Mouse (Mus musculus) heart, embryonic 15.5 days (tissue): ENCODE results near the gene Socs3. TPM values are rescaled to one million over a fixed set of nuclear protein-coding genes. Genes with fewer than 3 reads are reported as not detected.

ENCODE experiments used
- ATAC-seq: fragments of 200-750 bp; cut with Nextera tagmentation; replicated peaks from 2 replicates; pipeline ENCODE4 v1.8.0; 2017; ENCODE audit warnings: low read depth, moderate TSS enrichment; ENCODE audit not compliant: insufficient number of reproducible peaks, insufficient read depth, low FRiP score
- H3K27ac ChIP-seq: fragments of 300-500 bp; sonication (generic); 2 replicates; pipeline ENCODE4 v1.5.1; 2015; ENCODE audit warnings: mild to moderate bottlenecking, inconsistent platforms
- H3K27me3 ChIP-seq: fragments of 300-500 bp; sonication (generic); 2 replicates; pipeline ENCODE4 v1.6.1; 2015; ENCODE audit warnings: inconsistent platforms
- H3K36me3 ChIP-seq: fragments of 300-500 bp; sonication (generic); 2 replicates; pipeline ENCODE4 v1.6.1; 2015; ENCODE audit warnings: mild to moderate bottlenecking, inconsistent platforms
- H3K4me1 ChIP-seq: fragments of 300-500 bp; sonication (generic); replicated peaks from 2 replicates; pipeline ENCODE4 v1.6.1; 2015; ENCODE audit warnings: inconsistent platforms
- H3K4me2 ChIP-seq: fragments of 300-500 bp; sonication (generic); 2 replicates; pipeline ENCODE4 v1.6.1; 2015; ENCODE audit warnings: inconsistent platforms, mild to moderate bottlenecking, moderate library complexity
- H3K4me3 ChIP-seq: fragments of 300-500 bp; sonication (generic); 2 replicates; pipeline ENCODE4 v1.5.1; 2015; ENCODE audit warnings: mild to moderate bottlenecking, inconsistent platforms
- H3K9ac ChIP-seq: fragments of 300-500 bp; sonication (generic); 2 replicates; pipeline ENCODE4 v1.6.1; 2015; ENCODE audit warnings: mild to moderate bottlenecking, inconsistent platforms
- H3K9me3 ChIP-seq: fragments of 300-500 bp; sonication (generic); replicated peaks from 2 replicates; pipeline ENCODE4 v1.6.1; 2016; ENCODE audit warnings: inconsistent platforms
- WGBS: fragments of 180-500 bp; shearing (Covaris S2); methylation state at CpG from one replicate; pipeline ENCODE4 v1.1.7; 2015; ENCODE audit warnings: mixed read lengths; 5-methylcytosine and 5-hydroxymethylcytosine counted together
- polyA plus RNA-seq: library from polyadenylated mRNA; unstranded; fragments of >200 nt; fragmentation: Nextera tagmentation; extraction: Ambion mirVana; gene quantifications from 2 replicates; pipeline ENCODE4 v1.2.1, GENCODE M21; 2015

Gene Socs3
- polyA plus RNA-seq, 1 experiment from 2014 or later, result 6.7 TPM

DNA sequence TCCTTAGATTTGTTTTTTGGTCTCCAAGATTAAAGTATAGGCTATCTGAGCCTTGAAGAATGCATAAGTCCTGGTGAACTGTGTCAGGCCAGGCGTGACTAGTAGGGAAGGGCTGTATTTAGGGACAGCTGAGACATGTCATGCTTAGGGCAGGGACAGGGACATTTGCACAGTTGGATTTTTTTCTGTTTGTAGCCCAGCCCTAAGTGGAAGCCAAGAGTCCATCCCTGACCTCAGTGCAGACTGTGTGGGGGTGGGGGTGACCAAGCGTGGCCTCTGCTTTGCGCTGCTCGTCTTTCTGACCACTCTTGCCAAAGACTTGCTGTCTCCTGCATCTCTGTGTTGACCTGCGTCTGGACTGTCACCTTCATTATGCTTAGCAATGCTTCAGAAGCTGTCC lies 34.4 kb upstream of the Socs3 start:
- Histone ChIP-seq H3K4me3 (no peak overlapping the region), H3K27ac (peak overlapping the region; percentile 15), H3K9ac (no peak overlapping the region), H3K36me3 (peaks cover 49% of the 10 kb centered on the region), H3K27me3 (no peaks in the 10 kb centered on the region), H3K9me3 (no peaks in the 10 kb centered on the region), H3K4me1 (peaks cover 49% of the 10 kb centered on the region), H3K4me2 (no peak overlapping the region)
- WGBS, result 72% methylated on average over 5 of the region's 5 CpGs
- ATAC-seq, result no peak

DNA sequence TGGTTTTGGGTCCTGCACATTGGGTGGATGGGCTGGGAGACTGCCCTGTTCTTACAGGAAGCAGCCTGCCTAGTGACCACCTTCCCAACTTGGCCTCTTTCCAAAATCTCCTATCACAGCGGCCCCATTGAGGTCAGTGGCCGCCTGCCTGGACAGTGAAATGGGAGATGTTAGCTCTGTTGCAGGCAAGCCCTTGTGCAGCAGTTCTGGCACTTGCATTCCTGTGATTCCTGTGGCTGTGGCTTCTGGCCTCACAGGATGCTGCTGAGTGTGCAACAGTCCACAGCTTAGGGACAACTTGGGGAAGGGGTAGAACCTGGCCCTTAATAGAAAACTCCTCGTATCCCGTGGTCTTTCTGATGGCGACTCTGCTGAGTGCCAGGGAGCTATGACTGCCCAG lies 33.9 kb upstream of the Socs3 start:
- Histone ChIP-seq H3K9ac (no peak overlapping the region), H3K9me3 (no peaks in the 10 kb centered on the region), H3K4me2 (no peak overlapping the region), H3K4me1 (peaks cover 49% of the 10 kb centered on the region), H3K36me3 (peaks cover 49% of the 10 kb centered on the region), H3K27me3 (no peaks in the 10 kb centered on the region), H3K4me3 (no peak overlapping the region), H3K27ac (peak overlapping the region; percentile 15; the same call in 1 of the 2 replicates)
- 32% methylated on average over 5 of the region's 5 CpGs for WGBS
- ATAC-seq, result no peak

DNA sequence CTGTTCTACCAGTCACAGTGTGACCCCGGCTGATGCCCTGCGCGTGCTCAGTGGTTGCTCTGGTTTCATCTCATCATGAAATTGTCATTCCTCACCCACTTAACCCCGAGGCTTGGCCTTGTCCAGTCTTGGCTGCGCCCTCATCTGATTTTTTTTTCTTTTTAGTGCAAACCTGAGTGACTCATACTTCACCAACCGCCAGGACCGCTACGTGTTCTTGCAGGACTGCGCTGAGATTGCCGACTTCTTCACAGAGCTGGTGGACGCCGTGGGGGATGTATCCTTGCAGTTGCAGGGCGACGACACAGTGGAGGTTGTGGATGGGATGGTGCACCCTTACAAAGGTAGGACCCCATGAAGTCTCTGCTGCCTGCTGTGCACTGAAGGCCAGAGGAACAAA lies 33.3 kb upstream of the Socs3 start:
- H3K9me3 ChIP-seq, result no peaks in the 10 kb centered on the region
- WGBS, result 78% methylated on average over 14 of the region's 14 CpGs
- no peaks in the 10 kb centered on the region for H3K27me3 ChIP-seq
- no peak for ATAC-seq
- H3K4me3 ChIP-seq, result no peak overlapping the region
- peaks cover 49% of the 10 kb centered on the region for H3K4me1 ChIP-seq
- H3K9ac ChIP-seq, result no peak overlapping the region
- H3K27ac ChIP-seq, result no peak overlapping the region
- peaks cover 49% of the 10 kb centered on the region for H3K36me3 ChIP-seq
- H3K4me2 ChIP-seq, result no peak overlapping the region

DNA sequence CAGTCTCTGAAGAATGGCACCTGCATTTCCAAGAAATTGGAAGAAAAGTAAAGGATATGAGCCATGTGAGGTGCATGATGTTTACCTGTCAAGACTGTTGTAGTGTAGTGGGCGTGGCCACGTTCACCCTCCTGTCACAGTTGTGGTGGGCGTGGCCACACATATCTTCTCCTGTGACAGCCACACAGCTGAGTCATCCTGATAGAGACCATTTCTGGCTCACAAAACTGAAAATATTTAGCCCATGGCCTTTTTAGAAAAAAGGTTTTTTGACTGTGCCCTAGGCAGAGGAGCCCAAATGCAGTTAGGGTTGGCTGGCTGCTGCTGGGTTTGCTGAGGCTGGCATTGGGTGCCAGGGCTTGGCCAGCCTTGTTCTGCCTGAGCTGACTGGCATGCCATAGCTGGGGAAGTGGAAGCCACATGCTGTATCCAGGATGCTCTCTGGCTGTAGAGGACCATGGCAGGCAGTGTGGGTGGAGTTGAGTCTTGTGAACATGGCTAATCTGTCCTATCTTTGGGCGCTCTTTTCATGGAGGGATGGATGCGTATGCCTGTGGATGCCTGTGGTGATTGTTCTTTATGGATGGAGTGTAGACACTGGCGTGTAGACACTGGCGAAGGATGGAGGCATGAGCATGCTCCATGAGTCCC lies 30.8 kb upstream of the Socs3 start:
- no peak for ATAC-seq
- Histone ChIP-seq H3K27me3 (no peaks in the 10 kb centered on the region), H3K9ac (no peak overlapping the region), H3K27ac (peak overlapping the region; percentile 35; the same call in 1 of the 2 replicates), H3K9me3 (no peaks in the 10 kb centered on the region), H3K4me2 (no peak overlapping the region), H3K4me3 (no peak overlapping the region), H3K4me1 (peaks cover 46% of the 10 kb centered on the region), H3K36me3 (peaks cover 37% of the 10 kb centered on the region)
- WGBS, result 86% methylated on average over 7 of the region's 7 CpGs

DNA sequence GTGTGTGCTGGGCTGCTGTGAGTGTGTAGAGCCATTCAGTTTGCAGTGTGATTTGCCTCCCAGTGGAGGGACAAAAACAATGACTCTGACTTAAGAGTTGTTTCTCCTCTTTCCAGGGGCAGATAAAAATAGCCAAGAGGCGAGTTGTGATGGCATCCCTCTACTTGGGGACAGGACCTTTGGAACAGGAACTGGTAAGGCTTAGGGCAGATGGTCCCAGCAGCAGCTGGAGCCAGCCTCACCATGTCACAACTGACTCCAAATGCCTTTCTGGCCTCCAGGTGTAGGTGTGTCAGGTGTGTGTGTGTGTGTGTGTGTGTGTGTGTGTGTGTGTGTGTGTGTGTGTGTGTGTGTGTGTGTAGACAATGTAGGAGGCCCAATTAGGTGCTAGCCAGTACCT lies 30.2 kb upstream of the Socs3 start:
- no peak overlapping the region for H3K4me3 ChIP-seq
- H3K9ac ChIP-seq, result no peak overlapping the region
- H3K36me3 ChIP-seq, result peaks cover 31% of the 10 kb centered on the region
- H3K27me3 ChIP-seq, result no peaks in the 10 kb centered on the region
- peaks cover 52% of the 10 kb centered on the region for H3K4me1 ChIP-seq
- ATAC-seq, result no peak
- H3K9me3 ChIP-seq, result no peaks in the 10 kb centered on the region
- H3K27ac ChIP-seq, result peak overlapping the region; percentile 35
- H3K4me2 ChIP-seq, result no peak overlapping the region
- 7% methylated on average over 1 of the region's 1 CpGs for WGBS

DNA sequence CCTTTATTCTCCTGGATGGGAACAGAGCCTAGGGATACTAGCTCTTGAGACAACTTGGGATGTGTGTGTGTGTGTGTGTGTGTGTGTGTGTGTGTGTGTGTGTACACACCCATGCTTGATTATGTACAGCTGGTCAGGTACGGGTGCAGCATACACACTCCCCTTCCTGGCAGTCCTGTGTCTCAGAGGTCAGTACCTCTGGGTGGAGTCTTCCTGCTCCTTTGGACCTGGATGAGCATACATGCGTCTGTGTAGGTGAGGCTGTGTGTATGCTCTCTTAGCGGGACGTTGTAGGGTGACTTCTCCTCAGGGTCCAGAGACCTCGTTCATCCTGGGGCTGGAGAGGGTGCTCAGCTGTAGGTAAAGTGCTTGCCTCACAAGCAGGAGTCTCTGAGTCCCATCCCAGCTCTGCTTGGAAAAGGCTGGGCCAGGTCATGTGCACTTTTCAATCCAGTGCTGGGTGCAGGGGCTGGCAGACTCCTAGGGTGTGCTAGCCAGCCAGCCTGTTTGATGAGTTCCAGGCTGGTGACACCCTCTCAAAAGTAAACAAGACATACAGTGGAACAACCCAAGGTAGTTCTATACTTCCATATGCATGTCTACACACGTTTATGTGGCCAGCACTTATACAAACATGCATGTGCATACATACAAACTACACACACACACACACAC lies 29.6 kb upstream of the Socs3 start:
- H3K9ac ChIP-seq, result no peak overlapping the region
- ATAC-seq, result no peak
- H3K4me2 ChIP-seq, result no peak overlapping the region
- H3K36me3 ChIP-seq, result peaks cover 25% of the 10 kb centered on the region
- H3K27ac ChIP-seq, result peak overlapping the region; percentile 35
- no peaks in the 10 kb centered on the region for H3K27me3 ChIP-seq
- no peaks in the 10 kb centered on the region for H3K9me3 ChIP-seq
- H3K4me3 ChIP-seq, result no peak overlapping the region
- peaks cover 59% of the 10 kb centered on the region for H3K4me1 ChIP-seq
- WGBS, result 64% methylated on average over 6 of the region's 6 CpGs

DNA sequence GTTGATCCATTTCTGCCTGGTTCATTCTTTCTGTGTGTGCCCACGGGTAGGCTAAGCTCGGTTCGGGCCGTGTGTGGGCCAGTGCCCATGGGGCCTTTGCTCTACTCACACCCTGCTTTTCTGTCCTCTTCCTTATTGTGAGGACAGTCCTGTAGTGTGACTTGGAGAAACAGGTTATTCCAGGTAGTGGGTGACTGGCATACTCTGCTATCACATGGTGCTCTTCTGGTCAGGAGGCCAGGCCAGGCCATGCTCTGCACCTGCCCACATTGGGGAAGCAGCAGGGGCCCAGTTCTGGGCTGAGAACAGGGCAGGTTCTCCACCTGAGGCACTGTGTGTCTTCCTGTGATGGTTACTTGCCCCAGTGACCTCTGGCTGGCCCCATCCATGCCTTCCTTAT lies 28.5 kb upstream of the Socs3 start:
- no peak for ATAC-seq
- 86% methylated on average over 4 of the region's 4 CpGs for WGBS
- Histone ChIP-seq H3K4me3 (no peak overlapping the region), H3K27ac (0 out of 2 replicates have a peak overlapping the region, but pooled peaks have one; percentile 13), H3K4me2 (no peak overlapping the region), H3K27me3 (no peaks in the 10 kb centered on the region), H3K4me1 (peaks cover 59% of the 10 kb centered on the region), H3K9ac (no peak overlapping the region), H3K36me3 (peaks cover 21% of the 10 kb centered on the region), H3K9me3 (no peaks in the 10 kb centered on the region)

DNA sequence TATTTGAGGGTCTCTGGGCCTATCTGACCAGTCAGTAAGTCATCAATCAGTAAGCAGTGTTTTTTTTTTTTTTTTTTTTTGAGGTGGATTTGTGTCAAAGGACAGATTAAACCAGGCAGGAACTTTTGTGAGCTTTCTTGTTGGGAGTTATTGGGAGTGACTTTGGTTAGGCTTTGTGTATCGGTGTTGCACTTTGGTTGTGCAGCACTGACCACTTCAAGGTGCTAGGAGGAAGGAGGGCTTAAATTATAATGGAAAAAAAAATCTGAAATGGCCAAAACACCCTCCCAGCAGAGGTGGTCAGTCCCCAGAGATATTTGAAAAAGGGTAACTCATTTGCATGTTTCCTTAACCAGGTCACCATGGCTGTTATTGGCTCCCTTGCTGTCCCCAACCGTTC lies 27.2 kb upstream of the Socs3 start:
- no peak for ATAC-seq
- Histone ChIP-seq H3K27ac (no peak overlapping the region), H3K36me3 (peaks cover 16% of the 10 kb centered on the region), H3K27me3 (no peaks in the 10 kb centered on the region), H3K9me3 (no peaks in the 10 kb centered on the region), H3K9ac (no peak overlapping the region), H3K4me1 (peaks cover 66% of the 10 kb centered on the region), H3K4me2 (no peak overlapping the region), H3K4me3 (no peak overlapping the region)
- 93% methylated on average over 2 of the region's 2 CpGs for WGBS

DNA sequence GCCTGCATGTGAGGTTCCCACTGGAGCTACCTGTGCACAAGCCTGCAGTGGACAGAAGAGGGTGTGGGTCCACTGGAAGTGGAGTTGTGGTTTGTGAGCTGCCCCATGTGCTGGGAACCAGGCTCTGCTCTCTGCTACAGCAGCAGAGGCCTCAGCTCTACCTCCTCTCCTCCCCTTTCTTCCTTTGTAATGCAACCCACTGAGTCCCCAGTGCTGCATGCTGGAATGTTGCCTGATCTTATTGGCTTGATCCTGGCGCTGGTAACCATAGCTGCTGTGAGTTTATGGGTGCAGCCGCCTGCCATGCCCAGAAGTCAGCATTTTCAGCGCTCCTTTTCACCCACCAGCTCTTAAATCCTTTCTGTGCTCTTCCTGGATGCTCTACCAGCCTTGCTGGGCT lies 26.2 kb upstream of the Socs3 start:
- no peak for ATAC-seq
- Histone ChIP-seq H3K9ac (no peak overlapping the region), H3K4me3 (no peak overlapping the region), H3K27ac (no peak overlapping the region), H3K4me2 (no peak overlapping the region), H3K36me3 (peaks cover 6% of the 10 kb centered on the region; the same call in 1 of the 2 replicates), H3K9me3 (no peaks in the 10 kb centered on the region), H3K4me1 (peaks cover 76% of the 10 kb centered on the region), H3K27me3 (no peaks in the 10 kb centered on the region)
- 59% methylated on average over 3 of the region's 3 CpGs for WGBS

DNA sequence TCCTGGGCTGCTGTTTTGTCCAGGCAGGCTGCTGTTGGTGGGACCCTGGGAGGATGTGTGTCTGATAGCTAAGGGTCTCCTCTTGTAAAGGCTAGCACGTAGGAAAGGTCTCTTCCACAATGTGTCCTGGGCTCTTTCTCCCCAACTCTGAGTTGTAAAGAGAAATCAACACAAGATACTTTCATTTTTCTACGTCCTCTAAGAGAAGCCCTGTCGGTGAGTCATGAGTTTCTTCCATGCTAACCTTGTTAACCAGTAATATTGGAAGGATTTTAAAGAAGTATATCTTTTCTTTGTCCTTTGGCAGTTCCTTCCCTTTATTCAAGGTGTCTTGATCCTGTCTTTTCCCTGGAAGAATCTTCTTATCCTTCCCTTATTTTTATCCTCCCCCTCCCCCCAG lies 25.8 kb upstream of the Socs3 start:
- Histone ChIP-seq H3K4me1 (peaks cover 79% of the 10 kb centered on the region), H3K4me2 (no peak overlapping the region), H3K4me3 (no peak overlapping the region), H3K36me3 (0 out of 2 replicates have a peak, but pooled peaks cover 2% of the 10 kb centered on the region), H3K27me3 (no peaks in the 10 kb centered on the region), H3K27ac (peak overlapping the region; percentile 81; the same call in 1 of the 2 replicates), H3K9ac (no peak overlapping the region), H3K9me3 (no peaks in the 10 kb centered on the region)
- 55% methylated on average over 3 of the region's 3 CpGs for WGBS
- no peak for ATAC-seq

DNA sequence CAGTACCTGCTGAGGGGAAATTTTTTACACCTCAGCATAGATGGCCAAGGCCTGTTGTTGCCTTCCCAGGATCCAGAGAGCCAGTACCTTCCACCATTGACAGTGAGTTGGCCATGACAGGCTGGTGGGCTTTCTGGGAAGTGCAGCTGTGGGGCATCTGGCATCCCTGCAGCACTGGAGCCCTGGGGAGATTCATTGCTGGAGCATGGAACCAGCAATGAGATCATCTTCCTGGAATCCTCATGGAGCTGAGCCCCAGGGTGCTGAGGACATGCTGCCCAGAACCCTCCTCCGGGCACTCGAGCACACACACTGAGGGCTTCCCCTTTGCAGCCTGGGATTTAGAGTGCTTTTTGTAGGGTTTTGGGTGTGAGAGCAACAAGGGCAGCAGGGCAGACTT lies 25.4 kb upstream of the Socs3 start:
- Histone ChIP-seq H3K4me3 (no peak overlapping the region), H3K9ac (no peak overlapping the region)
- 31% methylated on average over 2 of the region's 2 CpGs for WGBS

More for the DNA sequence above, 25.4 kb upstream of the Socs3 start:
- Histone ChIP-seq H3K9me3 (no peaks in the 10 kb centered on the region), H3K36me3 (no peaks in the 10 kb centered on the region), H3K27ac (peak overlapping the region; percentile 81; the same call in 1 of the 2 replicates), H3K27me3 (no peaks in the 10 kb centered on the region), H3K4me2 (no peak overlapping the region), H3K4me1 (peaks cover 79% of the 10 kb centered on the region)
- ATAC-seq, result no peak
